Mouse (Mus musculus) ES-E14 (cell line): ENCODE data around the gene Tspan13.

Experiments used
- HCFC1 ChIP-seq: IDR thresholded peaks from 2 replicates; pipeline ENCODE4 v1.6.1; 2012; ENCODE audit warnings: low read length, inconsistent platforms, borderline replicate concordance; ENCODE audit not compliant: insufficient read depth
- ZNF384 ChIP-seq: IDR thresholded peaks from 2 replicates; pipeline ENCODE4 v1.6.1; 2012; ENCODE audit warnings: low read depth, low read length, inconsistent platforms

DNA sequence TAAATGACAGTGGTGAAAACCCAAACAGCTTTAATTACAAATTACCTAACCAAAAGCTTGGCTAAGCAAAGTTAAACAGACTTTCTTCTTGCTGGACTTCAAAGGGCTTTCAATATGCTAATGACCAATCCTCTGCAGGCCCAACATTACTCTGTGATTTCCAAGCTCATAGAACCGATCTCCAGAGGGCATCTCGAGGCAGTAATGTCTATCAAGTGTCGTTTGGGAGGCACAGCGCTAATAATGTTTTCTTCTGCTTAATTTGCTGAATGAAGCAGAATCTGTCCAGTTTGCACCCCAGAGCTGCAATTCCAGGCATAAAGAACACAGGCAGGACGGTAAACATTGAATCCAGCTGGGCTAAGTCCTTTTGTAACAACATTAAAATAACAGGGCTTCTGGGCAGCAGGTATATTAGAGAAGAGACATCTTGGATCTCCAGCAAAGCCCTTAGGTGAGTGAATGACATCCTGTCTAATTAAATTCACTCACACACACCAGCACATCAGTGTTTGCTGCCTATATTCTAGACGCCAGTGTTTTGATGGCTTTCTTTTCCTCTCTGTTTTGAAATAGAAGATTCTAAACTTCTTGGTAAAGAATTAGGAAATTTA lies 64.6 kb downstream of the Tspan13 start:
- no peak for TF ChIP-seq ZNF384
- no peak for TF ChIP-seq HCFC1
